Mouse (Mus musculus): ENCODE measurements around the gene Lrrc27. TPM values are rescaled to one million over a fixed set of nuclear protein-coding genes. Genes with fewer than 3 reads are reported as not detected.

Gene Lrrc27
- polyA plus RNA-seq, 1 experiment, result not detected

- TF ChIP-seq CTCF (IDR thresholded peaks at IDR 0.05; ENCODE audit: control insufficient read depth, insufficient read depth, low read length) (no peak), POLR2A (IDR thresholded peaks at IDR 0.05; ENCODE audit: borderline replicate concordance, control insufficient read depth, low read depth, low read length) (no peak)
- peaks cover 10% of the 10 kb centered on the region; the same call in 1 of the 2 replicates for H3K4me1 ChIP-seq (ENCODE audit: control insufficient read depth, insufficient read depth, low read length)
- WGBS, result 86% methylated on average over 4 of the region's 4 CpGs
- no peak overlapping the region for H3K27ac ChIP-seq (ENCODE audit: control insufficient read depth, insufficient read depth, low read depth, low read length, poor library complexity)
- H3K4me3 ChIP-seq (replicated peaks; ENCODE audit: control insufficient read depth, low read depth, low read length), result no peak overlapping the region
Measured at GRCm38 (mm10) chr7:139222341-139222740, 9.6 kb downstream of the Lrrc27 start.

GRCm38 (mm10) chr7:139224070-139224469 lies 11.3 kb downstream of the Lrrc27 start:
- Histone ChIP-seq H3K4me1 (ENCODE audit: control insufficient read depth, insufficient read depth, low read length) (peaks cover 11% of the 10 kb centered on the region; the same call in 1 of the 2 replicates), H3K4me3 (replicated peaks; ENCODE audit: control insufficient read depth, low read depth, low read length) (no peak overlapping the region), H3K27ac (ENCODE audit: control insufficient read depth, insufficient read depth, low read depth, low read length, poor library complexity) (peak overlapping the region; percentile 83)
- WGBS, result 65% methylated on average over 1 of the region's 1 CpGs
- no peak for TF ChIP-seq CTCF (IDR thresholded peaks at IDR 0.05; ENCODE audit: control insufficient read depth, insufficient read depth, low read length)
- no peak for TF ChIP-seq POLR2A (IDR thresholded peaks at IDR 0.05; ENCODE audit: borderline replicate concordance, control insufficient read depth, low read depth, low read length)

- peaks cover 11% of the 10 kb centered on the region; the same call in 1 of the 2 replicates for H3K4me1 ChIP-seq (ENCODE audit: control insufficient read depth, insufficient read depth, low read length)
- no peak overlapping the region for H3K4me3 ChIP-seq (replicated peaks; ENCODE audit: control insufficient read depth, low read depth, low read length)
- peak overlapping the region; percentile 88 for H3K27ac ChIP-seq (ENCODE audit: control insufficient read depth, insufficient read depth, low read depth, low read length, poor library complexity)
- WGBS, result 6% methylated on average over 8 of the region's 8 CpGs
- TF ChIP-seq CTCF (IDR thresholded peaks at IDR 0.05; ENCODE audit: control insufficient read depth, insufficient read depth, low read length), result no peak
- no peak for TF ChIP-seq POLR2A (IDR thresholded peaks at IDR 0.05; ENCODE audit: borderline replicate concordance, control insufficient read depth, low read depth, low read length)
Measured at GRCm38 (mm10) chr7:139224725-139225124, 11.9 kb downstream of the Lrrc27 start.

- TF ChIP-seq CTCF (IDR thresholded peaks at IDR 0.05; ENCODE audit: control insufficient read depth, insufficient read depth, low read length) (no peak), POLR2A (IDR thresholded peaks at IDR 0.05; ENCODE audit: borderline replicate concordance, control insufficient read depth, low read depth, low read length) (no peak)
- WGBS, result 87% methylated on average over 7 of the region's 7 CpGs
- Histone ChIP-seq H3K4me3 (replicated peaks; ENCODE audit: control insufficient read depth, low read depth, low read length) (no peak overlapping the region), H3K4me1 (ENCODE audit: control insufficient read depth, insufficient read depth, low read length) (peaks cover 11% of the 10 kb centered on the region; the same call in 1 of the 2 replicates), H3K27ac (ENCODE audit: control insufficient read depth, insufficient read depth, low read depth, low read length, poor library complexity) (no peak overlapping the region)
Measured at GRCm38 (mm10) chr7:139226416-139226815, 13.6 kb downstream of the Lrrc27 start.

GRCm38 (mm10) chr7:139228447-139229171 lies 15.8 kb downstream of the Lrrc27 start:
- Histone ChIP-seq H3K27ac (ENCODE audit: control insufficient read depth, insufficient read depth, low read depth, low read length, poor library complexity) (0 out of 2 replicates have a peak overlapping the region, but pooled peaks have one; percentile 8), H3K4me3 (replicated peaks; ENCODE audit: control insufficient read depth, low read depth, low read length) (no peak overlapping the region), H3K4me1 (ENCODE audit: control insufficient read depth, insufficient read depth, low read length) (peaks cover 9% of the 10 kb centered on the region; the same call in 1 of the 2 replicates)
- TF ChIP-seq POLR2A (IDR thresholded peaks at IDR 0.05; ENCODE audit: borderline replicate concordance, control insufficient read depth, low read depth, low read length) (no peak), CTCF (IDR thresholded peaks at IDR 0.05; ENCODE audit: control insufficient read depth, insufficient read depth, low read length) (no peak)
- WGBS, result 8% methylated on average over 6 of the region's 6 CpGs

- Histone ChIP-seq H3K4me1 (ENCODE audit: control insufficient read depth, insufficient read depth, low read length) (peaks cover 9% of the 10 kb centered on the region; the same call in 1 of the 2 replicates), H3K4me3 (replicated peaks; ENCODE audit: control insufficient read depth, low read depth, low read length) (no peak overlapping the region), H3K27ac (ENCODE audit: control insufficient read depth, insufficient read depth, low read depth, low read length, poor library complexity) (no peak overlapping the region)
- WGBS, result 78% methylated on average over 5 of the region's 5 CpGs
- no peak for TF ChIP-seq POLR2A (IDR thresholded peaks at IDR 0.05; ENCODE audit: borderline replicate concordance, control insufficient read depth, low read depth, low read length)
- TF ChIP-seq CTCF (IDR thresholded peaks at IDR 0.05; ENCODE audit: control insufficient read depth, insufficient read depth, low read length), result no peak
Measured at GRCm38 (mm10) chr7:139229837-139230236, 17.0 kb downstream of the Lrrc27 start.

- H3K4me3 ChIP-seq (replicated peaks; ENCODE audit: control insufficient read depth, low read depth, low read length), result no peak overlapping the region
- no peak for TF ChIP-seq CTCF (IDR thresholded peaks at IDR 0.05; ENCODE audit: control insufficient read depth, insufficient read depth, low read length)
- no peak for TF ChIP-seq POLR2A (IDR thresholded peaks at IDR 0.05; ENCODE audit: borderline replicate concordance, control insufficient read depth, low read depth, low read length)
- 85% methylated on average over 12 of the region's 12 CpGs for WGBS
- H3K4me1 ChIP-seq (ENCODE audit: control insufficient read depth, insufficient read depth, low read length), result peaks cover 6% of the 10 kb centered on the region; the same call in 1 of the 2 replicates
- H3K27ac ChIP-seq (ENCODE audit: control insufficient read depth, insufficient read depth, low read depth, low read length, poor library complexity), result no peak overlapping the region
Measured at GRCm38 (mm10) chr7:139230241-139230640, 17.5 kb downstream of the Lrrc27 start.

GRCm38 (mm10) chr7:139233714-139234113 lies 20.9 kb downstream of the Lrrc27 start:
- Histone ChIP-seq H3K4me1 (ENCODE audit: control insufficient read depth, insufficient read depth, low read length) (peaks cover 3% of the 10 kb centered on the region; the same call in 1 of the 2 replicates), H3K4me3 (replicated peaks; ENCODE audit: control insufficient read depth, low read depth, low read length) (no peak overlapping the region), H3K27ac (ENCODE audit: control insufficient read depth, insufficient read depth, low read depth, low read length, poor library complexity) (no peak overlapping the region)
- under 1% methylated on average over 7 of the region's 7 CpGs for WGBS
- no peak for TF ChIP-seq POLR2A (IDR thresholded peaks at IDR 0.05; ENCODE audit: borderline replicate concordance, control insufficient read depth, low read depth, low read length)
- TF ChIP-seq CTCF (IDR thresholded peaks at IDR 0.05; ENCODE audit: control insufficient read depth, insufficient read depth, low read length), result peak; percentile 94

All from bone marrow, adult 2 months (tissue).